Mouse (Mus musculus) spleen, adult 2 months (tissue): ENCODE measurements around the gene Rasgrp2. TPM values are rescaled to one million over a fixed set of nuclear protein-coding genes. Genes with fewer than 3 reads are reported as not detected.

Experiments
- DNase-seq, 2 experiments: peaks; one replicate each; pipeline versions ENCODE4 v3.0.0 to v3.0.0-alpha.2; 2012 to 2021; ENCODE audit warnings: low spot score in 2 of 2, low read depth in 1 of 2
- H3K27ac ChIP-seq: fragments of 200-500 bp; 2 replicates; pipeline ENCODE4 v1.5.1; 2012; ENCODE audit warnings: low read length, inconsistent platforms; ENCODE audit not compliant: insufficient read depth
- H3K27me3 ChIP-seq: fragments of 200-500 bp; 2 replicates; pipeline ENCODE4 v1.6.1; 2012; ENCODE audit warnings: mild to moderate bottlenecking, moderate library complexity, low read length, inconsistent platforms; ENCODE audit not compliant: control insufficient read depth, insufficient read depth
- H3K36me3 ChIP-seq: fragments of 200-500 bp; 2 replicates; pipeline ENCODE4 v1.6.1; 2012; ENCODE audit warnings: mild to moderate bottlenecking, low read length, inconsistent platforms; ENCODE audit not compliant: control insufficient read depth, insufficient read depth
- H3K4me1 ChIP-seq: fragments of 200-500 bp; 2 replicates; pipeline ENCODE4 v1.6.1; 2011; ENCODE audit warnings: inconsistent platforms; ENCODE audit not compliant: control insufficient read depth, insufficient read depth, insufficient read length
- H3K4me3 ChIP-seq: fragments of 200-500 bp; 2 replicates; pipeline ENCODE4 v1.5.1; 2011; ENCODE audit warnings: mild to moderate bottlenecking, inconsistent platforms; ENCODE audit not compliant: insufficient read depth, insufficient read length; ENCODE audit errors: extremely low read depth
- CTCF ChIP-seq: fragments of 200-500 bp; IDR thresholded peaks from 2 replicates; pipeline ENCODE4 v1.5.1; 2011; ENCODE audit warnings: mild to moderate bottlenecking, inconsistent platforms; ENCODE audit not compliant: insufficient read depth, insufficient read length, insufficient replicate concordance; ENCODE audit errors: extremely low read depth
- POLR2A ChIP-seq: fragments of 200-500 bp; IDR thresholded peaks from 2 replicates; pipeline ENCODE4 v1.6.1; 2011; ENCODE audit warnings: low read depth, low read length, inconsistent platforms
- WGBS: fragments of 180-500 bp; shearing (Covaris S2); methylation state at CpG from one replicate; pipeline ENCODE4 v1.1.7; 2018; 5-methylcytosine and 5-hydroxymethylcytosine counted together
- polyA plus RNA-seq: library from polyadenylated mRNA; depleted of rRNA; stranded (reverse); fragments of >200 nt; gene quantifications from 2 replicates; pipeline ENCODE4 v1.2.3, GENCODE M21; 2012

Rasgrp2 gene
- polyA plus RNA-seq, 1 experiment = 681 TPM

GRCm38 (mm10) chr19:6405433-6405832 lies 6.3 kb downstream of the Rasgrp2 start:
- Histone ChIP-seq H3K4me1 (peaks cover 20% of the 10 kb centered on the region), H3K4me3 (no peak overlapping the region), H3K27me3 (no peaks in the 10 kb centered on the region), H3K36me3 (peaks cover 47% of the 10 kb centered on the region), H3K27ac (no peak overlapping the region)
- no peak for DNase-seq
- WGBS = 87% methylated on average over 10 of the region's 10 CpGs
- TF ChIP-seq POLR2A = no peak
- TF ChIP-seq CTCF = no peak

GRCm38 (mm10) chr19:6407109-6407508 lies 8.0 kb downstream of the Rasgrp2 start:
- Histone ChIP-seq H3K4me3 (no peak overlapping the region), H3K36me3 (peaks cover 52% of the 10 kb centered on the region), H3K4me1 (peaks cover 17% of the 10 kb centered on the region), H3K27me3 (no peaks in the 10 kb centered on the region), H3K27ac (no peak overlapping the region)
- TF ChIP-seq POLR2A = no peak
- TF ChIP-seq CTCF = no peak
- 94% methylated on average over 8 of the region's 8 CpGs for WGBS
- DNase-seq = no peak

DNA sequence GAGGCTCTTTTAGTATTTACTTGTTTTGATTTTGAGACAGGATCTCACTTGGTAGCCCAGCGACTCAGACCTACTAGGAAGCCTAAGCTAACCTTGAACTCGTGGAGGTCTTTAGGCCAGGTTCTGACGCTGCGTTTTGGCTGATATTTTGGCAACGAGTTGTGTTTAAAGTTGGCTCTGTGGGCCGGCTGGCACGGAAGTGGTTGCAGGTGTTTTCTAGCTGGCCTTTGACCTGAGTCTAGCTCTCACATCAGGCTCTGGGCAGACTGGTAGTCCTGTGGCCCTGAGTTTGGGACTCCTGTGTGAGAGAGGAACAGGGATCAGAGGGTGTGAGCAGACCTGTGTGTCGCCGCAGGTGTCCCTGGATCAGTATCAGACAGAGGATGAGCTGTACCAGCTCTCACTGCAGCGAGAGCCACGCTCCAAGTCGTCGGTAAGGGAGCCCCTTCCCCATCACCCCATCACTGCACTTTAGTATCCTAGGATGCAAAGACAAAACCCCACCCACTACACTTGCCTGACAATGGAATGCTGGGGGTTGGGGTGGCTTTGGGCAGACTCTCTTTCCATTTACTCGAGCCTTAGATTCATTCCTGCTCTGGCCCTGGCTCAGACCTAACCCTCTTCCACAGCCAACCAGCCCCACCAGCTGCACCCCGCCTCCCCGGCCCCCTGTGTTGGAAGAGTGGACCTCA lies 8.8 kb downstream of the Rasgrp2 start:
- Histone ChIP-seq H3K36me3 (peaks cover 52% of the 10 kb centered on the region), H3K27me3 (no peaks in the 10 kb centered on the region), H3K27ac (no peak overlapping the region), H3K4me3 (no peak overlapping the region), H3K4me1 (peaks cover 14% of the 10 kb centered on the region)
- WGBS = 90% methylated on average over 16 of the region's 16 CpGs
- DNase-seq = no peak
- TF ChIP-seq POLR2A (no peak), CTCF (no peak)

GRCm38 (mm10) chr19:6408749-6409148 lies 9.6 kb downstream of the Rasgrp2 start:
- H3K36me3 ChIP-seq = peaks cover 53% of the 10 kb centered on the region
- peaks cover 14% of the 10 kb centered on the region for H3K4me1 ChIP-seq
- TF ChIP-seq POLR2A (no peak), CTCF (no peak)
- no peak overlapping the region for H3K4me3 ChIP-seq
- peak in 1 of 2 experiments; percentile 10 for DNase-seq
- H3K27me3 ChIP-seq = no peaks in the 10 kb centered on the region
- H3K27ac ChIP-seq = peak overlapping the region; percentile 12; the same call in 1 of the 2 replicates
- WGBS = 70% methylated on average over 8 of the region's 8 CpGs

- Histone ChIP-seq H3K36me3 (peaks cover 54% of the 10 kb centered on the region), H3K4me1 (peaks cover 14% of the 10 kb centered on the region), H3K27me3 (no peaks in the 10 kb centered on the region), H3K4me3 (no peak overlapping the region), H3K27ac (peak overlapping the region; percentile 12; the same call in 1 of the 2 replicates)
- TF ChIP-seq POLR2A (no peak), CTCF (no peak)
- 75% methylated on average over 5 of the region's 5 CpGs for WGBS
- no peak for DNase-seq
Observed at GRCm38 (mm10) chr19:6409176-6409575, 10.0 kb downstream of the Rasgrp2 start.

DNA sequence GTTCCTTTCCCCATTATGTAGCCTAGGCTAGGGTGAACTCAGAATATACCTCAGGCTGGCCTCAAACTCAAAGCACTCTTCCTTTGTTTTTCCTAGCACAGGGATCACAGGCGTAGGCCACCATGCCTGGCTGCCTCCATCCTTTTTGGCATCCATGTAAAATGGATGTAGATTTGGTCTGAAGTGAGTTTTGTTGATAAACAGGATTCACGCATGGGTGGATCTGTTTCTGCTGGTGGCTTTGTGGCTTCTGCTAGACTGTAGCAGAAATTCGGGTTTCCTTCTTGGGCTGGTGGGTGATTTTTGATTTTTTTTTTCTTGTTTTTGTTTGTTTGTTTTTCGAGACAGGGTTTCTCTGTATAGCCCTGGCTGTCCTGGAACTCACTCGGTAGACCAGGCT lies 10.8 kb downstream of the Rasgrp2 start:
- Histone ChIP-seq H3K27me3 (no peaks in the 10 kb centered on the region), H3K4me3 (no peak overlapping the region), H3K36me3 (peaks cover 49% of the 10 kb centered on the region), H3K4me1 (peaks cover 14% of the 10 kb centered on the region), H3K27ac (peak overlapping the region; percentile 41)
- TF ChIP-seq POLR2A (no peak), CTCF (no peak)
- DNase-seq = peak in 1 of 2 experiments; percentile 36
- 49% methylated on average over 5 of the region's 5 CpGs for WGBS

GRCm38 (mm10) chr19:6412798-6413197 lies 13.7 kb downstream of the Rasgrp2 start:
- H3K4me1 ChIP-seq = peaks cover 14% of the 10 kb centered on the region
- WGBS = 89% methylated on average over 14 of the region's 14 CpGs
- TF ChIP-seq CTCF = no peak
- TF ChIP-seq POLR2A = no peak
- no peak overlapping the region for H3K27ac ChIP-seq
- H3K4me3 ChIP-seq = no peak overlapping the region
- H3K36me3 ChIP-seq = peaks cover 39% of the 10 kb centered on the region
- DNase-seq = no peak
- H3K27me3 ChIP-seq = no peaks in the 10 kb centered on the region
